Mouse (Mus musculus): Measurements from ENCODE around the gene Rnf185. TPM values are rescaled to one million over a fixed set of nuclear protein-coding genes. Genes with fewer than 3 reads are reported as not detected.

Rnf185 gene
- total RNA-seq, 2 experiments from 2014 or later: 3.0 to 8.4 TPM

DNA sequence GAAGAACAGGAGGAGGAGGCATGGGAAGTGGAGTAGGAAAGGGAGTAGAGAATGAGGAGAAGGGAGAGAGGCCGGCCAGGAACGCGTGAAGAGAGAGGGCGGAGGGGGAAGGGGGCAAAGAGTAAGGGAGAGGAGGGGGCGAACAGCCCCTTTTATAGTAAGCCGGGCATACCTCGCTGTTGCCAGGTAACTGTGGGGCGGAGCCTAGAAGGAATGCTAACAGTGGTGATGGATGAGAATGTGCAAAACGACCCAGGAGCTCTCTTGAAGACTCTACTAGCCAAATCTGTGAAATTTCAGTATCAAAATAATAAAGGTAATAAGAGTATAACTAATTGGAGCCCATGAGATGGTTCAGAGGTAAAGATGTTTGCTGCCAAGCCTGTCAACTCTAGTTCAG, 606 bp upstream of the Rnf185 start:
- ATAC-seq (replicated peaks; ENCODE audit: low FRiP score, low TSS enrichment, poor library complexity, severe bottlenecking): no peak

DNA sequence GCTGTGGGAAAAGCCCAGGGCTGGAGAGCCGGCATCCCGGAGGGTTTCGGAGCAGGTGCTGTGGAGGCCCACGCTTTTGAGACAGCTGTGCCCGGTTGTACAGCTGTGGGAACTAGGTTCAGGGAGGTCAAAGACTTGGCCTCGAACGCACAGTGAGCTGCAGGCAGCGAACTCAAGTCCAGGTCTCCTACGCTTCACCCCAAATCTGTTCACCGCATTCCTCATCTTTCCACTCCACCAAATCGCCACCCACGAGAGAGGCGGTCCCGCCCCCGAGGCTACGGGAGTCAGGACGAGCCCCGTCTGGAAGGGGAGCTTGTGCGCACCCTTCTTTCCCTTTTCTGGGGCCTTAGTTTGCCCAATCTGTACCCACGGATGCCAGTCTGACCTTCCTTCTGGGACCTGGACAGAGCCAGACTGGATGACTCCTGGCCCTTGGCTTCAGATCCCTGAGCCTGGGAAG, 431 bp downstream of the Rnf185 start:
- ATAC-seq (replicated peaks; ENCODE audit: low FRiP score, low TSS enrichment, poor library complexity, severe bottlenecking): peak; percentile 39

DNA sequence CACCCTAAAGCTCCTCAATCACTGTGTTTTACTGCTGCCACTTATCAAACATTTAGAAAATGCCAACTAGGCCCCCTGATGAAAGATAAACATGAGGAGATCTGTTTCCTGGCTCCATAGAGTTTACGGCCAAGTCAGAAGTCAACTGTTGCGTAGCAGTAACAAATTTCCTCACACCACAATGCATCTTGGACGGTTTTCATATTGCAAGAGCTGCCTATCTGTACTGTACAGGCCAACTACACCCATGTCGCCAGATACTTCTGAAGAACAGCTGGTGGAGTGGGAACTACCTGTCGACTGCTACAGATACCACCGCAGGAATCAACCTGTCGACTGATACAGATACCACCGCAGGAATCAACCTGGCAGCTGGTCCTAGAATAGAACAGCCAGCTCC, 7.3 kb downstream of the Rnf185 start:
- peak; percentile 92 for ATAC-seq (replicated peaks; ENCODE audit: low FRiP score, low TSS enrichment, poor library complexity, severe bottlenecking)

DNA sequence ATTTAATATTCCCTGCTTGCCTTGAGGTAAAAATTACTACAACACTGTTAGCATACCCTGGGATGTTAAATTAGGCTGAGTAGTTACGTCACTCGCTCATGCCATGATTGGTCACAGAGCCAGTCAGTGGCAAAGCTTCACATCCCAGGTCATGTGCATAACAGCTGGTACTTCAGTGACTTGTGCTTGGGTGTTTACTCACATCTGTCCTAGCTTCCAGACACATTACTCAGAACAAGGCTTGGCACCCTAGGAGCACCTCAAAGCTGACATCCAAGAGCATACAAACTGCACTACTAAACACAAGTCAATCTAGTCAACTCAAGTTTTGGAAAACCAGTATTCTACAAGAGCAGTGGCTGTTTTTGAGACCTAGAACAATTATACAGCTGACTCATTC, 9.1 kb downstream of the Rnf185 start:
- ATAC-seq (replicated peaks; ENCODE audit: low FRiP score, low TSS enrichment, poor library complexity, severe bottlenecking): no peak

DNA sequence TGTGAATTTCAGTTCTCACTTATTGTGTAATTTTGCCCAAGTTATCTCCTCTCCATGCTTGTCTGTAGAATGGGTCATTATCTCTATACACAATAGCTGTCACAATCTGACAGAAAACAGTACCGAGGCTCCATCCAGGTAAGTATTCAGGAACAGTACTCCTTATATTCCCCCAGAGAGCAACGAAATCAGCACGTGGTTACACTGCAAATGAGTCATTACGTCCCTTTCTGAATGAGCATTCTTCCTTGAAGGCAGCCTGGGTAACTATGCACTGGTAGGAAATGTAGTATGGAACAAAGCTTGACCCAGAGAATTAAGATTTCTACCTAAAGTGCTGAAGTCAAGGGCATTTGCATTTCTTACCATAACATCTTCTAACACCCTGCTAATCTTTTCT, 9.5 kb downstream of the Rnf185 start:
- ATAC-seq (replicated peaks; ENCODE audit: low FRiP score, low TSS enrichment, poor library complexity, severe bottlenecking): no peak

DNA sequence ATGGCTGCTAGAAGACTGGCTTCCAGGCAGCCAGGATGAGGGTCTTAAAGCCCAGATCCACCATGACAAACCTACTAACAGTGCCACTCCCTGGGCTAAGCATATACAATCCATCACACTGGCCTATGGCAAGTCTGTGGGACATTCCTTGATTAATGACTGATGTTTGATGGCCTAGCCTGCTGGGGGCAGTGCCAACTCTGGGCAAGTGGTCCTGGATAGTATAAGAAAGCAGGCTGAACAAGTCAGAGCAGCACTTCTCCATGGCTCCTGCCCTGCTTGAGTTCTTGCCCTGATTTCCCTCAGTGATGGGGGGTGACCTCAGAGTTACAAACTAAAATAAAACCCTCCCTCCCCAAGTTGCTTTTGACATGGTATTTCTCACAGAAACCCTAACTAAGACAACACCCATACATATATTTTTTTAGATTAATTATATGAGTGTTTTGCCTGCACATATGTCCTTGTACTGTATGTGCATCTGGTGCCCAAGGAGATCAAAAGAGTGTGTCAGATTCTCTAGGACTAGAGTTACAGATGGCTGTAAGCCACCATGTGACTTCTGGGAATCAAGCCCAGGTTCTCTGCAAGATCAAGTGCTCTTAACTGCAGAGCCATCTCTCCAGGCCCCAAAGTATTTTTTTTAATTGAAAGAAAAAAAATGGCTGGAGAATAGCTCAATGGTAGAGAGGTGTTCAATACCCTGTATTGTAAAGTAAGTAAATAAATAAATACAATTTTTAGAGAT, 10.3 kb downstream of the Rnf185 start:
- no peak for ATAC-seq (replicated peaks; ENCODE audit: low FRiP score, low TSS enrichment, poor library complexity, severe bottlenecking)

DNA sequence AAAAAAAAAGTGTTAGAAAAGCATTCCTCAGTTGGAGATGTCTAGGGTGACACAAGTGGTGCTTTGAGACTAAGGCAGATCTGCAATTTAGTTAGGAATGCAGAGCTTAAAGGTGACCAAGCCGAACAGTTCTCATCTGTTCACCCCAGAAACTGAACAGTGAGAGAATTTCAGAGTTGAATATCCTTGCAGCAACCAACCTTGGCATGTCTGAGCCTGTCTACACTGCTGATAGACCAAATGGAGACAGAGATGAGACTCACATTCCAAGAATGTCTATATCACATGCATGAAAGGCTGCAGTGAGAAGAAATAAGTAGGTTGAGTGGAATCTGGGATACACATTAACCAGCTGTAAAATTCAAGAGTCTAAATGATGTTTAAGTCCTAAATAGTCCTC, 14.5 kb downstream of the Rnf185 start:
- no peak for ATAC-seq (replicated peaks; ENCODE audit: low FRiP score, low TSS enrichment, poor library complexity, severe bottlenecking)

DNA sequence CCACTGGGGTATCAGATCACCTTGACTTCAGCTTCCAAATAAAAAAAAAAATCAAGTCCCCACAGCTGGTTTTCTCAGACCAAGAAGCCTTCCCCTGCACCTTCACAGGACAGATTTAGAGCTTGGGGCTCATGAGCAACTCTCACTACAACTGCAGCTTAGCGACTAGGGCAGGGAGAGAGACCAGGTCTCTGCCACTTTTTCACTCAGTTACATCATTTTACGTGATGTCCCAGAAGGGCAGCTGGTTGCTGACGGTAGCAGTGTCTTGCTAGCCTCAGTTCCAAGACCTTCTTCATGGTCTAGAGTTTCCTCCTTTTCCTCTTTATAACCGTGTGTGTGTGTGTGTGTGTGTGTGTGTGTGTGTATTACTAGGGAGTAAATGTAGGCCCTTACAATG, 18.4 kb downstream of the Rnf185 start:
- ATAC-seq (replicated peaks; ENCODE audit: low FRiP score, low TSS enrichment, poor library complexity, severe bottlenecking): no peak

DNA sequence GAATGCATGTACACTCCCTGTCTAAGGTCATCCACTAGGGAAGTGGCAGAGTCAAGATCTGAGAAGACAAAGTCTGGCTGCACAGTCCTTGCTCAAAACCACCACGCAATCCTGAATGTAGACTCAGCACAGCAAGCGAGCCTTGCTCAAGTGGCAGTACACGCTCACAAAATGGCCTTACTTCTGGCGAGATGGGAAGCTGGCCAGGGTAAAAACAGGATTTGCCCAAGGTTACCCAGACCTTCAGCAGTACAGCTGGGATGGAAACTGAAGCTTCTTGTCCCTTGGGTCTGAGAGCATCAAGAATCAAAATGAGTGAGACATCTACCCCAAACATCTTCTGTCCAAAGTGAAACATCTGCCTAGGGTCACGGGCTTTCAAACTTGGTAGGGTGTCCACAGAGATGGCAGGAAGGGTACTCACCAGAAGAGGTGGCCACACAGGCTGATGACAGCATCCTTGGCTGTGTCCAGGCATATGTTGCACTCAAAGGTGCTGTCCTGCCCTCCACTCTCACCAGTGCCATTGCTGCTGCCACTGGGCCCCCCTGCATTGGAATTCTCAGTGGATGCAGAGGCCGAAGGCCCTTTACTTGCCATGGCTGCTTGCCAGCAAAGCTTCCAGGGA, 20.1 kb downstream of the Rnf185 start:
- ATAC-seq (replicated peaks; ENCODE audit: low FRiP score, low TSS enrichment, poor library complexity, severe bottlenecking): no peak

DNA sequence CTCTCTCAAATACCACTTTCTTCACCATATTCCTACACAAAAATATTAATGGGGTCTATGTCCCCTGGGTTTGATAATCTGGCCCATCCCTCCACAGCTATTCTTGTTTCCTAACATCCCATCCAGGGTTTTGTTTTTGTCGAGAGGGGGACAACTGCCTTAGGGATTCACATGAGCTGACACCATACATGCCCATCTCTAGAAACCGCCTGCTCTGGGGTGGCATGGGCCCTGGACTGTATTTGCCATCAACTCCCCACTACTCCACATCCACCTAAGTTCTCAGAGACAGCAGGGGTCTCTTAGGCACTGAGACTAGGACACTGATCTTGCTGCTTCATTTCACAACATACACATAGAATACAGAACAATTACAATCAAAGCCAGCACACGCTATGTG, 20.6 kb downstream of the Rnf185 start:
- ATAC-seq (replicated peaks; ENCODE audit: low FRiP score, low TSS enrichment, poor library complexity, severe bottlenecking): no peak

DNA sequence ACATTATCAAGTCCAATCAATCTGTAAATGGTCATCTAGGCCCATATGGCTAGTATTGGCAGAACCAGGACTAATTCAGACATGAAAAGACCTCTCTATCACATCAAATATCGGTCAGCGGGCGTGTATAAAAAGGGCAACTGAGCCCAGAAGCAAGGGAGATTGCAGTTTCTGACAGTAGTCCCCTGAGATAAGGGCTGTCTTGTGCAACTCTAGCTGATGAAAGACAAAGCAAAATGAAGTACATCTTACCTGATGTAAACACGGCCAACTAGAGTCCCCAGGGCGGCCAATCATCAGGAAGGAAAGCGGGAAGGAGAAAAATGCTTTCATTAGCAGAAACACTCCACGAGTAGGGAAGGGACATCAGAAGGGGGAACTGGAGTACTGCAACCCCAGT, 23.5 kb downstream of the Rnf185 start:
- ATAC-seq (replicated peaks; ENCODE audit: low FRiP score, low TSS enrichment, poor library complexity, severe bottlenecking): no peak

DNA sequence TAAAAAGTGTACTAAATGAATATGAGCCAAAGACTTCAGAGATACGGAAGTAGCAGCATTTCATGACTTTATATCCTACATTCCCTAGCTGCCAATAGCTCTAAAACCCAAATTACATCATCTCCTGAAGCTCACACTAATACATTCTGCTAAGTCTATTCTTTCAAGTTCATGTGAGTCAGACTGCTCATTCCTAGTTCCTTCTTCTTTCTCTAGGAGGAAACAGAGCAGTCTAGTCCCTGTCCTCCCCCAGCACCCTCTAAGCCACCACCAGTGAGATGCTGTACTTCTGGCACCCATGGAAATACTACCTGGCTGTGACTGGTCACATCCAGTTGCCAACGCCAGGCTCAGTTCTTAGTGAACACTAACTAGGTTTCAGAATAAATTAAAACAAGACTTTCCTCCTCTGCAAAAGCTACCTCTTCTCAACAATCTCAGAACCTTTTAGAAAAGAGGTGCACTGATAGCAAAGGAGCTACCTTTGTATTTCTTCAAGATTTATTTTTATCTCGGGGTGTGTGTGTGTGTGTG, 24.4 kb downstream of the Rnf185 start:
- no peak for ATAC-seq (replicated peaks; ENCODE audit: low FRiP score, low TSS enrichment, poor library complexity, severe bottlenecking)

DNA sequence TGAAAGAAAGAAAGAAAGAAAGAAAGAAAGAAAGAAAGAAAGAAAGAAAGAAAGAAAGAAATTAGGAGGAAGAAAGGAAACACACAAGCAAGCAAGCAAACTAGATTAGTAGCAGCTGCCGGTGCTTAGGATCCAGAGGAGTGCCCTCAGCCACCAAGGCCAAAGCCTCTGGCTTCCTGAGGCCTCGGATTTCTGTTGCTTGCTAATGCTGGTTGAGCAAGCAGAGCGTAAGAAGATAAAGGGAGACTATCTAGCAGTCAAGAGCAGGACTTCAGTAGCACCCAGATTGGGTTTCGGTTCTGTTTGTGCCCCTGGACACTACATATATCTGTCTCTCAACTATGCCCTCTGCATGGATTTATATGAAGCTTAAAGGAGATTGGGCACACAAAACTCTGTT, 29.9 kb downstream of the Rnf185 start:
- ATAC-seq (replicated peaks; ENCODE audit: low FRiP score, low TSS enrichment, poor library complexity, severe bottlenecking): no peak

DNA sequence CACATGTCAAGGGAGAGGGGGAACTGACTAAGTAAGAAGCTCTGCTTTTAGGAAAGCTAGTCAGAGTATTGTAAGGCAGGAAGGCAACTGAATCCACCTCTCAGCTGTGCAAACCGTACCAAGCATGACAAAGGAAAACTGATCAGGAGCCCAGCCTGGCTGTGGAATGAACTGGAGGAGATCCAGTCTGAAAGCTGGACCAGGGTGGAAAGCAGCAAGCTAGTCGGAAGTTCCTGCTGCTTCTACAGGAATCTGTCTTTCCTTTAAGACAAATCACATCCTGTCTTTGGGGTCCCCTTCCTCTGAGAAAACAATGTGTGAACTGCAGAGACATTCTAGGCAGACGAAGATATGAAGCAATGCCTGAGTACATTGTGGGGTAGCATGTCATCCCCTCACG, 33.4 kb downstream of the Rnf185 start:
- ATAC-seq (replicated peaks; ENCODE audit: low FRiP score, low TSS enrichment, poor library complexity, severe bottlenecking): no peak

DNA sequence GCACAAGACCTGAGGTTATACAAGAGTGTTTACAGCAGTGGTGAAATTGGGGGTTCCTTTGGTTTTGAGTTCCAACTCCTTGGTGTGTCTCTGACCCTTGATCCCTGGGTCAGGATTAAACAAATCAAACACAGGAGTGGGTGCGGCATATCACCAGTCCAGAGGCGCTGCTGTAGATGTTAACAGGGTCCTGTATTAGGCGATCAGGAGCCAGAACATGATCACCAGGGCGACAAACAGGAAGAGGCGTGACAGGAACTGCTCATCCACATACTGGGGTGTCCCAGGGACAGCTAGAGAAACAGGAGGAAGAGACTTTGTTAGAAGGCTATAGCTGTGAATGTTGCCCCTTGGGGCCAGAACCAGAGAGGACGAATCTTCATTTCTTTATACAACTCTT, 34.4 kb downstream of the Rnf185 start:
- ATAC-seq (replicated peaks; ENCODE audit: low FRiP score, low TSS enrichment, poor library complexity, severe bottlenecking): no peak

DNA sequence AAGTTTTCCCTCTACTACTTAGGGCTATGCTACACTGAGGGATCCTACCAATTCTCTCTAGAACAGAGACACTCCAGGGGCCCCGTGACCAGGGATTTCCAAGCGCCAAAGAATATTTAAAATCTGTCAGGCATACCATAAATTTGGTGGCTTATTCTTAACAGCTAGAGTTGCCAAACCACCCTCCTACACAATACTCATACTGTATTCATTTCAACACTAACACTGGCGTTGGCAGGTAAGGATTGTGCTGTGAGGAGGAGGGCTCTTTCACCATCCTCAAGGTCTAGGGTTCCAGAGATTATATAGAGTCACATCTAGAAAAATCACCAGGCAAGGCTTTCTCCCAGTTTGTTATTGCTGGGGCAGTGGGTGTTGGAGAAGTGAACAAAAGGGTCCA, 35.8 kb downstream of the Rnf185 start:
- ATAC-seq (replicated peaks; ENCODE audit: low FRiP score, low TSS enrichment, poor library complexity, severe bottlenecking): no peak

DNA sequence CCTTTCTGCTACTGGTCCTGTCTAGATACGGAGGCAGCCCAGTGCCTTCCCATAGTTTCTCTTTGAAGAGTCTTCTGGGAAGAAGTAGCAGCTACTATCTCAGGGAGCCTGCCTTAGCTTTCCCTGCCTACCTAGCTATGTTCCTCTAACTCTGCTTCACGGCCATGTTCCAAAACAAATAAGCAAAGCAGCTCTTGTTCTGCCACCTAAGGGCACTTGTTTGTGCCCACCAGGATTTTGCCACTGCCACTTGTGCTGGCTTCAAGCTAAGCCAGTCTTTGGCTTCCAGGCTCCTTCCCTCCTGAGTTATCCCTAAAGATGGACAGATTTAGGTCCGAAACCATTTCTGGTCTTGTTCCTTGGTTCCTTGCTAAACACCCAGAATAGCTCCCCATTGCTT, 40.1 kb downstream of the Rnf185 start:
- no peak for ATAC-seq (replicated peaks; ENCODE audit: low FRiP score, low TSS enrichment, poor library complexity, severe bottlenecking)

DNA sequence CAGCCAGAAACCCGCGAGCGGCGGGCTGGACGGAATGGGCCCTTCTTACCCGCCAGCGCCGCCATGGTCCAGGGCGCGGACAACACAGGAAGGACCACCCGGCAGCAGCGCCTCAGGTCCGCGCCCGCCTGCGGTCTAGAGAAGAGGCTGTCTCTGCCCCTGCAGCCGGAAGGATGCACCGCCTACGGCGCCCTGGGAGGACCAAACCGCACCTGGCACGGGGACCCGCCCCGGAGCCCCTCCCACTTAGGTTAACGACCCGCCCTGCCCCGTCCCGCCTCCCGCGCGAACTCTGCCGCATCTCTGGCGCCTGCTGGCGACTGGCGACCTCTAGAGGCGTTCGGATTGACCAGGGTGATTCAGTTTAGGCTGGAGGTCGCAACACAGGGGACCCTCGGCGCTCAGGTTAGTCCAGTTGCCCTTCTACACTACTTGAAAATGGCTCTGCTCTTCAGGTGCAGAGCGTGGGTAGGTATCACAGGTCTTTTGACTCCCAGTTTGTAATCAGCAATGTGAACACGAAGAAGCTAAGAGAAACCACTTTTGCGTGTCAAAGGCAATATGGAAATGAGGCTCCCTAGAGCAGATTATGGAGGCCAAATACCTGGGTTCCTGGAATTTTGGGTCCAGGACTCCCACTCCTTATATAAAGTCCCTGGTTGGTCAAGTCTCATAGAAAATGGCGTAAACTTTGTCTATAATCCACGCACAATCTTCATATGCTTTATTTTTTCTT, 43.0 kb downstream of the Rnf185 start, which contains the start of gene Limk2:
Gene Limk2, minus strand, starts transcription at position 193 of the 736 bp plus-strand sequence.
- peak; percentile 96 for ATAC-seq (replicated peaks; ENCODE audit: low FRiP score, low TSS enrichment, poor library complexity, severe bottlenecking)

DNA sequence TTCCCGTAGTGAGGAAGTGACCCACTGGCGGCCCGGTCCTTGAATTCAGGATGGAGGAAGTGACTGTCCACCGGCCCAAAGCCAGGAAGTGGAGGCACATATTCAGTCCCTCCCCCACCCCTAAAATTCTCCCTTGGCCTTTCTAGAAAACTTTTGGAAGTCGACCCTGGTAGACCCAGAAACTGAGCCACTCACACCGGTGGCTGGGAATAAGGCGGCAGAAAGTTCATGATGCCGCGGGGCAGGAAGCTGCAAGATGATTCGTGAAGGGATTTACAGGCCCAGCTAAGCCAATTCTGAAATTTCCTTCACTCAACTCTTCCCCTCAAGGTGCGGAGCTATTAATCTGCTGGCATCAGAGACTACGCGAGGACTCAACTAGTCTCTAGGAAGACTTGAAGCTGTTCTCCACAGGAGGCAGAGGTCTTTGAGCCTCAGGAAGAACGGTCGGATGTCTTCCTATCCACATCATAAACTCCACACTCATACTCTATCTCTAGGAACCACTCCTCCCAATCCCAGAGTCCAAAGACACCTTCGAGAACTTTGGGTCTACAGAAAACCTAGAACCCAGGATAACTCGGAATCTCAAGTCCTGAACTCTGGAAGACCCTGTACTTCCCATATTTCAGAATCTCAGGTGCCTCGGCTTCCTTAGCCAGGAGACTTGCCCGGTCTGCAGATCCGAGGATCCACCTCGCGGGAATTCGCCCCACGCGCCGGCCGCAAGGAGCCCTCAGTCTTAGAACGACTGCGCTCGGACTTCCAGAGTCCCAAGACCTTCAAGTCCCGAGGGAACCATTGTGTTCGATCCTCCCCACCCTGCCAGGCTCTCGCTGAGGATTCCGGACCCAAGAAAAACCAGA, 43.8 kb downstream of the Rnf185 start:
- peak; percentile 13; the same call in 1 of the 2 replicates for ATAC-seq (replicated peaks; ENCODE audit: low FRiP score, low TSS enrichment, poor library complexity, severe bottlenecking)
